Mouse (Mus musculus) intestine, postnatal 0 days (tissue): Measurements from ENCODE around the gene Ap2a1. TPM values are rescaled to one million over a fixed set of nuclear protein-coding genes. Genes with fewer than 3 reads are reported as not detected.
"Not testable (repeated sequence)": the region's sequence is repeated elsewhere in the genome, so short reads cannot be mapped to it uniquely, and the experiment has no call there.

Source experiments
- ATAC-seq: fragments of 200-750 bp; cut with Nextera tagmentation; 2 replicates; pipeline ENCODE4 v1.8.0; 2017; ENCODE audit warnings: mild to moderate bottlenecking, moderate TSS enrichment, moderate library complexity
- H3K27ac ChIP-seq: fragments of 300-500 bp; sonication (generic); 2 replicates; pipeline ENCODE4 v1.5.1; 2014; ENCODE audit warnings: mild to moderate bottlenecking, low read depth, low read length, moderate library complexity
- H3K27me3 ChIP-seq: fragments of 300-500 bp; sonication (generic); replicated peaks from 2 replicates; pipeline ENCODE4 v1.6.1; 2014; ENCODE audit warnings: low read length, mixed read lengths; ENCODE audit not compliant: control insufficient read depth, insufficient read depth
- H3K36me3 ChIP-seq: fragments of 300-500 bp; sonication (generic); 2 replicates; pipeline ENCODE4 v1.6.1; 2014; ENCODE audit warnings: mild to moderate bottlenecking, moderate library complexity; ENCODE audit not compliant: control insufficient read depth, insufficient read depth
- H3K4me1 ChIP-seq: fragments of 300-500 bp; sonication (generic); replicated peaks from 2 replicates; pipeline ENCODE4 v1.6.1; 2014; ENCODE audit warnings: antibody characterized with exemption, low read length, mixed read lengths; ENCODE audit not compliant: control insufficient read depth, insufficient read depth
- H3K4me2 ChIP-seq: fragments of 300-500 bp; sonication (generic); replicated peaks from 2 replicates; pipeline ENCODE4 v1.6.1; 2014; ENCODE audit warnings: low read depth, mild to moderate bottlenecking, moderate library complexity
- H3K4me3 ChIP-seq: fragments of 300-500 bp; sonication (generic); 2 replicates; pipeline ENCODE4 v1.5.1; 2014; ENCODE audit warnings: low read depth, low read length
- H3K9ac ChIP-seq: fragments of 300-500 bp; sonication (generic); 2 replicates; pipeline ENCODE4 v1.6.1; 2014; ENCODE audit warnings: mild to moderate bottlenecking, low read depth, low read length
- H3K9me3 ChIP-seq: fragments of 300-500 bp; sonication (generic); 2 replicates; pipeline ENCODE4 v1.6.1; 2016; ENCODE audit warnings: mixed run types; ENCODE audit not compliant: control insufficient read depth
- CTCF ChIP-seq: sonication (generic); IDR thresholded peaks from 2 replicates; pipeline ENCODE4 v1.5.1; 2016; ENCODE audit warnings: low read depth, mild to moderate bottlenecking, control low read depth, antibody characterized with exemption, moderate library complexity
- WGBS: fragments of 180-500 bp; shearing (Covaris S2); extraction: QIAGEN DNeasy Blood & Tissue Kit; methylation state at CpG from one replicate; pipeline ENCODE4 v1.1.7; 2014; 5-methylcytosine and 5-hydroxymethylcytosine counted together
- polyA plus RNA-seq: library from polyadenylated mRNA; unstranded; fragments of >200 nt; fragmentation: Nextera tagmentation; extraction: Ambion mirVana; gene quantifications from 2 replicates; pipeline ENCODE4 v1.2.1, GENCODE M21; 2015

Ap2a1 gene
- polyA plus RNA-seq, 1 experiment from 2014 or later: 44.1 TPM

- H3K27ac ChIP-seq: peak overlapping the region; percentile 41
- no peaks in the 10 kb centered on the region for H3K27me3 ChIP-seq
- no peak for ATAC-seq
- H3K9ac ChIP-seq: no peak overlapping the region
- WGBS: 78% methylated on average over 13 of the region's 13 CpGs
- no peak for TF ChIP-seq CTCF
- H3K9me3 ChIP-seq: no peaks in the 10 kb centered on the region
- H3K36me3 ChIP-seq: peaks cover 31% of the 10 kb centered on the region
- no peak overlapping the region for H3K4me3 ChIP-seq
- peaks cover 6% of the 10 kb centered on the region; the same call in 1 of the 2 replicates for H3K4me1 ChIP-seq
- H3K4me2 ChIP-seq: no peak overlapping the region
Measured at GRCm38 (mm10) chr7:44888256-44889105, 40.8 kb downstream of the Ap2a1 start.

GRCm38 (mm10) chr7:44886964-44887363, 42.3 kb downstream of the Ap2a1 start:
- no peak for TF ChIP-seq CTCF
- 88% methylated on average over 7 of the region's 7 CpGs for WGBS
- no peak overlapping the region for H3K4me2 ChIP-seq
- no peak for ATAC-seq
- peaks cover 6% of the 10 kb centered on the region; the same call in 1 of the 2 replicates for H3K4me1 ChIP-seq
- no peak overlapping the region for H3K27ac ChIP-seq
- H3K9me3 ChIP-seq: no peaks in the 10 kb centered on the region
- H3K36me3 ChIP-seq: peaks cover 45% of the 10 kb centered on the region
- no peak overlapping the region for H3K9ac ChIP-seq
- no peak overlapping the region for H3K4me3 ChIP-seq
- H3K27me3 ChIP-seq: no peaks in the 10 kb centered on the region

- H3K4me1 ChIP-seq: no peaks in the 10 kb centered on the region
- no peak overlapping the region for H3K4me2 ChIP-seq
- TF ChIP-seq CTCF: no peak
- no peak overlapping the region for H3K4me3 ChIP-seq
- peaks cover 66% of the 10 kb centered on the region for H3K36me3 ChIP-seq
- H3K27ac ChIP-seq: no peak overlapping the region
- no peak overlapping the region for H3K9ac ChIP-seq
- 92% methylated on average over 5 of the region's 5 CpGs for WGBS
- ATAC-seq: no peak
- H3K9me3 ChIP-seq: no peaks in the 10 kb centered on the region
- no peaks in the 10 kb centered on the region for H3K27me3 ChIP-seq
Measured at GRCm38 (mm10) chr7:44884637-44885036, 44.7 kb downstream of the Ap2a1 start.

- WGBS: 94% methylated on average over 3 of the region's 3 CpGs
- H3K9me3 ChIP-seq: no peaks in the 10 kb centered on the region
- H3K36me3 ChIP-seq: peaks cover 78% of the 10 kb centered on the region
- no peaks in the 10 kb centered on the region for H3K27me3 ChIP-seq
- H3K4me3 ChIP-seq: no peak overlapping the region
- H3K4me2 ChIP-seq: no peak overlapping the region
- no peaks in the 10 kb centered on the region for H3K4me1 ChIP-seq
- ATAC-seq: no peak
- no peak overlapping the region for H3K27ac ChIP-seq
- H3K9ac ChIP-seq: no peak overlapping the region
- no peak for TF ChIP-seq CTCF
Measured at GRCm38 (mm10) chr7:44883036-44883435, 46.3 kb downstream of the Ap2a1 start.

GRCm38 (mm10) chr7:44877833-44878232, 51.5 kb downstream of the Ap2a1 start:
- Histone ChIP-seq H3K27me3 (no peaks in the 10 kb centered on the region), H3K27ac (no peak overlapping the region), H3K4me3 (no peak overlapping the region), H3K4me2 (no peak overlapping the region), H3K4me1 (no peaks in the 10 kb centered on the region), H3K36me3 (peaks cover 54% of the 10 kb centered on the region), H3K9ac (no peak overlapping the region), H3K9me3 (no peaks in the 10 kb centered on the region)
- 86% methylated on average over 14 of the region's 14 CpGs for WGBS
- TF ChIP-seq CTCF: no peak
- no peak for ATAC-seq

- not testable (repeated sequence) for H3K27ac ChIP-seq, H3K9ac ChIP-seq, H3K4me2 ChIP-seq, H3K9me3 ChIP-seq, H3K27me3 ChIP-seq, ATAC-seq, H3K4me3 ChIP-seq, H3K36me3 ChIP-seq
- peak; percentile 31 for TF ChIP-seq CTCF
- WGBS: 92% methylated on average over 2 of the region's 2 CpGs
- peaks cover 12% of the 10 kb centered on the region for H3K4me1 ChIP-seq
Measured at GRCm38 (mm10) chr7:44871774-44872173, 57.5 kb downstream of the Ap2a1 start.
